Mouse (Mus musculus) testis, adult 2 months (tissue): ENCODE measurements at regions not wholly inside any gene's neighbourhood (a gene's known extent, or its start where the extent isn't known, plus 50 kb on each side); places are given as distances from the start of the nearest gene placed in this dataset.

Source experiments
- CTCF ChIP-seq: fragments of 200-500 bp; IDR thresholded peaks from 2 replicates; pipeline ENCODE4 v1.5.1; 2012; ENCODE audit warnings: low read depth, mild to moderate bottlenecking, inconsistent platforms, low read length, moderate library complexity; ENCODE audit not compliant: control insufficient read depth, insufficient read depth, insufficient replicate concordance
- POLR2A ChIP-seq: fragments of 200-500 bp; IDR thresholded peaks from 2 replicates; pipeline ENCODE4 v1.6.1; 2012; ENCODE audit warnings: low read depth, mild to moderate bottlenecking, inconsistent platforms, low read length, moderate library complexity; ENCODE audit not compliant: control insufficient read depth

DNA sequence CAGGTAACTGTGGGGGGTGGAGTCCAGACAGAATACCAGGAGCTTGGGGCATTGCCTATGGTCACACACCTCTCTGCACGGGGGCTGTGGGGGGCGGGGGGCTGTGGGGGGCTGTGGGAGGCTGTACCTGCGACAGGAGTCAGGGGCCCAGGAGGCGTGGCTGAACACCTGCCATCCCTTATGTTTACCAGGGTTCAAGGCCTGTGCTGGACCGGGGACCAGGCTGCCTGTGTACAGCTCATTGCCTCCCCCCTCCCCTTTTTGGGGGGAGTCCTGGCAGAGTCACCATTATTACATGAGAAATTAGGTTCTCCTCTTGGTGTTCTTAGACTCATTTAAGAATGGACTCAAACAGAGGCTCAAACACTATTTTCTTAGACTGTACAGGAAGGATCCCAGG lies 78.5 kb downstream of the Xrcc2 start:
- TF ChIP-seq POLR2A: no peak
- TF ChIP-seq CTCF: no peak
